Mouse (Mus musculus) midbrain, embryonic 10.5 days (tissue): ENCODE results near the gene Vps13c. TPM values are rescaled to one million over a fixed set of nuclear protein-coding genes. Genes with fewer than 3 reads are reported as not detected.

Experiments
- DNase-seq: peaks from one replicate; pipeline ENCODE4 v3.0.0-alpha.2; 2017; ENCODE audit warnings: low spot score
- H3K27ac ChIP-seq: fragments of 300-500 bp; sonication (generic); replicated peaks from 2 replicates; pipeline ENCODE4 v1.5.1; 2016; ENCODE audit warnings: mild to moderate bottlenecking
- H3K27me3 ChIP-seq: fragments of 300-500 bp; sonication (generic); 2 replicates; pipeline ENCODE4 v1.6.1; 2016; ENCODE audit warnings: low read depth, mild to moderate bottlenecking; ENCODE audit not compliant: poor library complexity, severe bottlenecking
- H3K36me3 ChIP-seq: fragments of 300-500 bp; sonication (generic); 2 replicates; pipeline ENCODE4 v1.6.1; 2016; ENCODE audit warnings: mild to moderate bottlenecking, moderate library complexity
- H3K4me1 ChIP-seq: fragments of 300-500 bp; sonication (generic); 2 replicates; pipeline ENCODE4 v1.6.1; 2016
- H3K4me3 ChIP-seq: fragments of 300-500 bp; sonication (generic); 2 replicates; pipeline ENCODE4 v1.5.1; 2016; ENCODE audit warnings: mild to moderate bottlenecking, moderate library complexity
- H3K9me3 ChIP-seq: fragments of 300-500 bp; sonication (generic); replicated peaks from 2 replicates; pipeline ENCODE4 v1.6.1; 2016; ENCODE audit warnings: mild to moderate bottlenecking
- WGBS: fragments of 180-500 bp; shearing (Covaris S2); methylation state at CpG from one replicate; pipeline ENCODE4 v1.1.7; 2016; 5-methylcytosine and 5-hydroxymethylcytosine counted together
- polyA plus RNA-seq: library from polyadenylated mRNA; unstranded; fragments of >200 nt; fragmentation: Nextera tagmentation; extraction: Ambion mirVana; gene quantifications from 2 replicates; pipeline ENCODE4 v1.2.1, GENCODE M21; 2016

The Vps13c gene
- polyA plus RNA-seq, 1 experiment from 2014 or later: 4.0 TPM

DNA sequence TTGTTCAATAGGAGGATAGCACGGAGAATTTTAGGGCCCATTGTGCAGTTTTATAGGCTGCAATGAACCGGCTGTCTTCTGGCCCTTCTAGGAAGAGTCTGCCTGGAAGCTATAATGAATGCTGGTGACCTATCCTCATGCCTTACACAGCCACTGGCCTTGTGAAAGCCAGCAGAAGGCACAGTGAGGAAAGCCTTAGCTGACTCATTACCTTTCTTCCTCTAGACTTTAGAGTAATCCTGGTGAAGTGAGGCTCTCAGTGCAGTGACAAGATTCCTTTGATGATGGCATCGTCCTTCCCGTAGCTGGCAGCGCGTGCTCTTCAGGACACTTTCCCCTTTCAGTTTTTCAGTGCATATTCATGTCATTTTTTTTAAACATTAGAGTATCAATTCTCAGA, 27.2 kb downstream of the Vps13c start:
- WGBS: 91% methylated on average over 6 of the region's 6 CpGs
- no peaks in the 10 kb centered on the region for H3K9me3 ChIP-seq
- no peak overlapping the region for H3K4me3 ChIP-seq
- no peaks in the 10 kb centered on the region for H3K27me3 ChIP-seq
- no peak for DNase-seq
- H3K36me3 ChIP-seq: no peaks in the 10 kb centered on the region
- H3K27ac ChIP-seq: no peak overlapping the region
- H3K4me1 ChIP-seq: no peaks in the 10 kb centered on the region

DNA sequence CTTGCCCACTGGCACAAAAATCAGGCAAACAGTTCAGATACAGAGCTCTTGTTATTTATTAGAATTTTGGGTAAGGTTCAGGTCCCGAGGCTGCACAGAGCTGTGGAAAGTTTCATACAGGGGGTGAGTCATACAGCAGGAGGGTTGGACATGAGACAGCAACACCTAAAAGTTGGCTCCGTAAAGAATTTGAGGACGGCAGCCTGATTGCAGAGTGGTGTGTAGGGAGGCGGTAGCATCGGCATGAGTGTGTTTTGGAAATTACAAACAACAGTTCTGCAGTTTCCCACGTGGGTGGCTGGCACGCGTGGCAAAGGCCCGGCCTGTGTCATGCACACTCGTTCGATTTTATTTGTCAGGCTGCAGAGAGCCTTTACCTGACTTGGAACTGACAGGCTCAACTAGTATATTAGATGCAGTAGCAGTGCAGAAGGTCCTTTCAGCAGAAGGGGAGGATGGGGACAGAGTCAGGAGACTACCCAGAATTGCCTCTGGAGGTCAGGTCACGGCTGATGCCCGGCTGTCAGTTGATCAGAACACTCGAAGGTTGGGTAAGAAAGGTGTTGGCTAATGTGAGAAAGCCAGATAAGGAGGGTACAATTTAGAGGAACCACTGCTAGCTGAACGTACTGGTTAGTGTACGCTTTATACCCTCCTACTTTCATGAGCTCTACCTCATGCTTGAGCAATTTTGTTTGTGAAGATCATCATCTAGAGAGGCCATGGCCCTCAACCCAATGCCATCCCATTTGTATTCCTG, 29.7 kb downstream of the Vps13c start:
- H3K27me3 ChIP-seq: no peaks in the 10 kb centered on the region
- 92% methylated on average over 16 of the region's 16 CpGs for WGBS
- no peaks in the 10 kb centered on the region for H3K9me3 ChIP-seq
- H3K27ac ChIP-seq: no peak overlapping the region
- H3K36me3 ChIP-seq: no peaks in the 10 kb centered on the region
- H3K4me1 ChIP-seq: no peaks in the 10 kb centered on the region
- DNase-seq: no peak
- H3K4me3 ChIP-seq: no peak overlapping the region

- H3K9me3 ChIP-seq: no peaks in the 10 kb centered on the region
- H3K27me3 ChIP-seq: no peaks in the 10 kb centered on the region
- WGBS: 80% methylated on average over 7 of the region's 7 CpGs
- H3K27ac ChIP-seq: no peak overlapping the region
- DNase-seq: no peak
- H3K36me3 ChIP-seq: 0 out of 2 replicates have a peak, but pooled peaks cover 7% of the 10 kb centered on the region
- no peaks in the 10 kb centered on the region for H3K4me1 ChIP-seq
- H3K4me3 ChIP-seq: no peak overlapping the region
Measured at GRCm38 (mm10) chr9:67874522-67875222, 34.5 kb downstream of the Vps13c start.

DNA sequence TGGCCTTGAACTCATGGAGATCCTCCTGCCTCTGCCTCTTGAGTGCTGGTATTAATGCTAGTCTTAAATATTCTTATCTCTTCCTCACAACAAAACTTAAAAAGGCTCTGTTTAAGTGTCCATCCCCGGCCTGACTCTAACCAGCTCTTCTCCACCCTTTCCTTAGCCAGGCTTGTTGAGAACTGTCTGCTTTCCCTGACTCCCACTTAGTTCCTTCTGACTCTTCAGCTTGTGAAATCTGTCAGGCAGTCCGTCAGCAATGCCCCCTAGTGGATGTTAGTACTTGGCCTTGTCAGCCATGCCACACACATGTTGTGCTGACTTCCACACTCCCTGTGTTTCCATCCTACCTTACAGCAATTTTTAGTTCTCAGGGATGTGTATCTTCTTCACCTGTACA, 35.1 kb downstream of the Vps13c start:
- no peak for DNase-seq
- Histone ChIP-seq H3K9me3 (no peaks in the 10 kb centered on the region), H3K27ac (no peak overlapping the region), H3K4me3 (no peak overlapping the region), H3K27me3 (no peaks in the 10 kb centered on the region), H3K4me1 (no peaks in the 10 kb centered on the region), H3K36me3 (0 out of 2 replicates have a peak, but pooled peaks cover 7% of the 10 kb centered on the region)
- WGBS: 60% methylated on average over 2 of the region's 2 CpGs

DNA sequence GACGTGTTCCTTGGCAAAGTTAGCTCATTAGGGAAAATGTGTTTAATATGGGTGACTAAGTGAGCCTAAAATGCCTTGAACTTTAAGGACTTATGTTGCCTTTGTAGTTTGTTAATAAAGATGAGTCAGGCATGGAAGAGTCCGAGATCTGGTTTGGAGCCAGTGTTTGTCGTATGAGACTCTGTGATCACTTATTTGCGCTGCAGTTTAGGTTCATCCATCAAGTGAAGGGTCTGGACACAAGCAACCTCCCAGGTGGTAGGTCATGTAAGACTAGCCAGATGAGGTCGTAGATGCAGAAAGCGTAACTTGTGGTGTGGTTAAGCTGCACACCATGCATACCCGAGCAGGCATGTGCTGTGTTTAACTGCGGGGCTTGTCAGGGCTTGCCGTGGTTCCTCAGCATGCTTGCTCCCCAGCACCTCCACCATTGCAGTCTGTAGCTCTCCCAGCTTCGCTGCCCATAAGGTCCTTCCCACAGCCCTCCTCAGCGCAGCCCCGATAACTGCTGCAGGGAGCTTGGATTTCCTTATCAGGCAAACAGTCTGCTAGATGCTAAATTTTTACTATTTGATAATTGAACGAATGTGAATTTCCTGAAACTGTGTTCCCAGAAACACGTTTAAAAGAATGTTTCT, 37.0 kb downstream of the Vps13c start:
- no peak overlapping the region for H3K4me3 ChIP-seq
- H3K27me3 ChIP-seq: no peaks in the 10 kb centered on the region
- 90% methylated on average over 14 of the region's 14 CpGs for WGBS
- no peak overlapping the region for H3K27ac ChIP-seq
- peaks cover 12% of the 10 kb centered on the region; the same call in 1 of the 2 replicates for H3K36me3 ChIP-seq
- DNase-seq: no peak
- no peaks in the 10 kb centered on the region for H3K4me1 ChIP-seq
- no peaks in the 10 kb centered on the region for H3K9me3 ChIP-seq

- no peak for DNase-seq
- Histone ChIP-seq H3K4me3 (no peak overlapping the region), H3K9me3 (no peaks in the 10 kb centered on the region), H3K27ac (no peak overlapping the region), H3K4me1 (no peaks in the 10 kb centered on the region), H3K36me3 (peaks cover 14% of the 10 kb centered on the region; the same call in 1 of the 2 replicates), H3K27me3 (no peaks in the 10 kb centered on the region)
- 89% methylated on average over 11 of the region's 11 CpGs for WGBS
Measured at GRCm38 (mm10) chr9:67878197-67878769, 38.1 kb downstream of the Vps13c start.

- Histone ChIP-seq H3K36me3 (peaks cover 31% of the 10 kb centered on the region), H3K4me1 (no peaks in the 10 kb centered on the region), H3K4me3 (no peak overlapping the region), H3K9me3 (no peaks in the 10 kb centered on the region), H3K27ac (no peak overlapping the region), H3K27me3 (no peaks in the 10 kb centered on the region)
- WGBS: 81% methylated on average over 13 of the region's 13 CpGs
- no peak for DNase-seq
Measured at GRCm38 (mm10) chr9:67883349-67883984, 43.3 kb downstream of the Vps13c start.

DNA sequence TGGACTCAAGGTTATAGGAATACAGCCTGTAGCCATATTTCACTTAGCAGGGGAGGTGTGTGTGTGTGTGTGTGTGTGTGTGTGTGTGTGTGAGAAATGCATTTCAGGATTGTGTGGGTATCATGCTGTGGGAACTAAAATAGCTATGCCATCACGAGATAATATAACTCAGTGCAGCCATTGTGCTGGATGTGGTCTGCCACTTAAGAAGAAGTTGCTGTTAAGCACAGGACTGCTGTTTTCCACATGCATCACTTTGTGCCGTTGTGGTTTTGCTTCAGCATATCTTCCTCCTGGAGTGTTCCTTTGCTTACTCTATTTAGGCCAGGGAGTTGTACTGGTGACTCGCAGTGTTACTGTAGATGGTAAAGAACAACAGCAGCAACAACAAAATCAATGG, 43.9 kb downstream of the Vps13c start:
- no peak for DNase-seq
- no peak overlapping the region for H3K27ac ChIP-seq
- 94% methylated on average over 3 of the region's 3 CpGs for WGBS
- no peaks in the 10 kb centered on the region for H3K4me1 ChIP-seq
- no peaks in the 10 kb centered on the region for H3K9me3 ChIP-seq
- H3K36me3 ChIP-seq: peaks cover 30% of the 10 kb centered on the region
- H3K27me3 ChIP-seq: no peaks in the 10 kb centered on the region
- H3K4me3 ChIP-seq: no peak overlapping the region

- Histone ChIP-seq H3K27me3 (no peaks in the 10 kb centered on the region), H3K4me1 (no peaks in the 10 kb centered on the region), H3K36me3 (peaks cover 27% of the 10 kb centered on the region), H3K4me3 (no peak overlapping the region), H3K27ac (no peak overlapping the region), H3K9me3 (no peaks in the 10 kb centered on the region)
- 86% methylated on average over 4 of the region's 4 CpGs for WGBS
- no peak for DNase-seq
Measured at GRCm38 (mm10) chr9:67886981-67887720, 47.0 kb downstream of the Vps13c start.

DNA sequence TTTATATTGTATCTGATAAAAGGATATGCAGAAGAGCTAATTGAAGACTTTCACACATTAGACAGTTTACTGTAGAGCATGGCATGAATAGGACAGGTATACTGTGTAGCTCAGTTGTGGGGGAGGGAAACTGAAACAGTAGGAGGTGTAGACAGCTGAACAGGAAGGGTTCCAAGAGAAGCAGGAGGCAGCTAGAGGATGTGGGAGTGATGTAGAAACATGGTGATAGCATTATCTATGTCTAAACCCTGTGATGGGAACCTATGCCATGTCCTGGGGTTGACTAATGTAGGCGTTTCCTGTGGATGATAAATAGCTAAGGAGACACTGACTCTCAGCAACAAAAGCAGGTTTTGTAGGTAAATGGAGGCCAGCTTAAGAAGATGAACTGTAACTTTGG, 53.3 kb downstream of the Vps13c start:
- Histone ChIP-seq H3K36me3 (peaks cover 27% of the 10 kb centered on the region), H3K4me1 (peaks cover 18% of the 10 kb centered on the region), H3K27me3 (peaks cover 21% of the 10 kb centered on the region; the same call in 1 of the 2 replicates), H3K27ac (no peak overlapping the region), H3K4me3 (no peak overlapping the region), H3K9me3 (no peaks in the 10 kb centered on the region)
- no peak for DNase-seq
- 97% methylated on average over 1 of the region's 1 CpGs for WGBS

DNA sequence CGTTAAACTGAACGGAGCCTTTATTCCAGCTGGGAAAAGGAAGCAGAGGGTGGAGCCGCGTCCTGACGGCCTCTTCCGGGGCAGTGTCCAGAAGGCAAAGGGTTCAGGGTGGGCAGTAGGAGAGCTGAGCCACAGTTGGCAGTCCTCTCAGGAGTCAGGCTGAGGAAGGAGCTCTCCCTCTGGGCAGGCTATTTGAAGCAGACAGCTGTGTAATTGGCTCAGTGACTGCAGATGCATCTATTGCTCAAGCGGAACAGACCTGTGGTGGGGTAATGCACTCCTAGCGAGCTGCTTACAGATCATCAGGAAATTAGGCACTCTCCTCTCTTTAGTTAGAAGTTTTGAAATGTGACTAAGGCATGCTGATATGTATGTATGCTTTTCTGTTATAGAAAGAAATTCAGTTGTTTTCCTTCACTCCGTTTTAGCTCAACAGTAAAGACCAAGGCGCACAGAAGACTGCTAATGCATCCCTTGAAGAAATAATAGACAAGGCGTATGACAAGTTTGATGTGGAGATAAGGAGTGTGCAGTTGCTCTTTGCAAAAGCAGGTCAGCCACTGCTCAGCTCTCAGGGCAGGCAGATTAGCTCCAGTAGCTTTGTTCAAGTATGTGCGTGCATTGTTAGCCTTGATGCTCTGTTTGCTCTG, 56.6 kb downstream of the Vps13c start:
- Histone ChIP-seq H3K4me3 (no peak overlapping the region), H3K36me3 (peaks cover 32% of the 10 kb centered on the region)
- WGBS: 59% methylated on average over 12 of the region's 12 CpGs

More for the DNA sequence above, 56.6 kb downstream of the Vps13c start:
- Histone ChIP-seq H3K27me3 (peaks cover 26% of the 10 kb centered on the region; the same call in 1 of the 2 replicates), H3K9me3 (no peaks in the 10 kb centered on the region), H3K27ac (no peak overlapping the region), H3K4me1 (peaks cover 29% of the 10 kb centered on the region)
- peak; percentile 33 for DNase-seq
